Mouse (Mus musculus) frontal cortex, postnatal 36 days (tissue): ENCODE measurements around the gene Nr2f6.

ENCODE experiments used
- DNase-seq, 2 experiments: peaks; one replicate each; pipeline ENCODE4 v3.0.0; 2022; ENCODE audit warnings: low spot score in 2 of 2

Gene Nr2f6

GRCm38 (mm10) chr8:71391696-71392095 lies 9.9 kb upstream of the Nr2f6 start:
- DNase-seq = no peak

- DNase-seq = no peak
Measured at GRCm38 (mm10) chr8:71388267-71388666, 6.5 kb upstream of the Nr2f6 start.

- no peak for DNase-seq
Measured at GRCm38 (mm10) chr8:71385212-71385835, 3.6 kb upstream of the Nr2f6 start.

- no peak for DNase-seq
Measured at GRCm38 (mm10) chr8:71383860-71384259, 2.1 kb upstream of the Nr2f6 start.

GRCm38 (mm10) chr8:71383396-71383795 lies 1.6 kb upstream of the Nr2f6 start:
- DNase-seq = no peak

- DNase-seq = peak in 1 of 2 experiments; percentile 62
Measured at GRCm38 (mm10) chr8:71381971-71382961, 506 bp upstream of the Nr2f6 start.

GRCm38 (mm10) chr8:71380178-71381171 lies 1.3 kb downstream of the Nr2f6 start:
- no peak for DNase-seq

GRCm38 (mm10) chr8:71379512-71380075 lies 2.2 kb downstream of the Nr2f6 start:
- no peak for DNase-seq

- DNase-seq = no peak
Measured at GRCm38 (mm10) chr8:71379008-71379407, 2.8 kb downstream of the Nr2f6 start.

GRCm38 (mm10) chr8:71376423-71377030 lies 5.2 kb downstream of the Nr2f6 start:
- DNase-seq = no peak

GRCm38 (mm10) chr8:71375581-71376422 lies 6.0 kb downstream of the Nr2f6 start:
- DNase-seq = peak; percentile 57 to 78

GRCm38 (mm10) chr8:71374616-71375206 lies 7.0 kb downstream of the Nr2f6 start:
- DNase-seq = no peak

GRCm38 (mm10) chr8:71373000-71373399 lies 8.8 kb downstream of the Nr2f6 start:
- DNase-seq = no peak

- no peak for DNase-seq
Measured at GRCm38 (mm10) chr8:71372427-71372826, 9.3 kb downstream of the Nr2f6 start.

- peak; percentile 95 to 99 for DNase-seq
Measured at GRCm38 (mm10) chr8:71371236-71371848, 10.4 kb downstream of the Nr2f6 start, which contains the start of gene Ocel1. Gene Ocel1, plus strand, starts transcription at chr8:71371298.

GRCm38 (mm10) chr8:71370711-71371235 lies 11.0 kb downstream of the Nr2f6 start:
- DNase-seq = no peak

GRCm38 (mm10) chr8:71369040-71369718 lies 12.6 kb downstream of the Nr2f6 start:
- DNase-seq = no peak

- DNase-seq = no peak
Measured at GRCm38 (mm10) chr8:71368366-71368765, 13.4 kb downstream of the Nr2f6 start.
